Mouse (Mus musculus) hindbrain, embryonic 12.5 days (tissue): Measurements from ENCODE around the gene Pde10a. TPM values are rescaled to one million over a fixed set of nuclear protein-coding genes. Genes with fewer than 3 reads are reported as not detected.

ENCODE experiments used
- ATAC-seq: fragments of 200-750 bp; cut with Nextera tagmentation; 2 replicates; pipeline ENCODE4 v1.8.0; 2017; ENCODE audit warnings: moderate TSS enrichment; ENCODE audit not compliant: low FRiP score
- H3K27ac ChIP-seq: fragments of 300-500 bp; sonication (generic); 2 replicates; pipeline ENCODE4 v1.5.1; 2016; ENCODE audit warnings: mild to moderate bottlenecking
- H3K27me3 ChIP-seq: fragments of 300-500 bp; sonication (generic); 2 replicates; pipeline ENCODE4 v1.6.1; 2016; ENCODE audit warnings: mild to moderate bottlenecking
- H3K36me3 ChIP-seq: fragments of 300-500 bp; sonication (generic); 2 replicates; pipeline ENCODE4 v1.6.1; 2016; ENCODE audit warnings: mild to moderate bottlenecking
- H3K4me1 ChIP-seq: fragments of 300-500 bp; sonication (generic); 2 replicates; pipeline ENCODE4 v1.6.1; 2016
- H3K4me2 ChIP-seq: fragments of 300-500 bp; sonication (generic); replicated peaks from 2 replicates; pipeline ENCODE4 v1.6.1; 2016; ENCODE audit warnings: mild to moderate bottlenecking
- H3K4me3 ChIP-seq: fragments of 300-500 bp; sonication (generic); 2 replicates; pipeline ENCODE4 v1.5.1; 2016; ENCODE audit warnings: mild to moderate bottlenecking
- H3K9ac ChIP-seq: fragments of 300-500 bp; sonication (generic); 2 replicates; pipeline ENCODE4 v1.6.1; 2016; ENCODE audit warnings: mild to moderate bottlenecking, moderate library complexity
- H3K9me3 ChIP-seq: fragments of 300-500 bp; sonication (generic); replicated peaks from 2 replicates; pipeline ENCODE4 v1.6.1; 2016; ENCODE audit warnings: mild to moderate bottlenecking
- WGBS: fragments of 180-500 bp; shearing (Covaris S2); methylation state at CpG from one replicate; pipeline ENCODE4 v1.1.7; 2016; 5-methylcytosine and 5-hydroxymethylcytosine counted together
- polyA plus RNA-seq: library from polyadenylated mRNA; unstranded; fragments of >200 nt; fragmentation: Nextera tagmentation; extraction: Ambion mirVana; gene quantifications from 2 replicates; pipeline ENCODE4 v1.2.1, GENCODE M21; 2016

Pde10a gene
- polyA plus RNA-seq, 1 experiment from 2014 or later = 13.9 TPM

DNA sequence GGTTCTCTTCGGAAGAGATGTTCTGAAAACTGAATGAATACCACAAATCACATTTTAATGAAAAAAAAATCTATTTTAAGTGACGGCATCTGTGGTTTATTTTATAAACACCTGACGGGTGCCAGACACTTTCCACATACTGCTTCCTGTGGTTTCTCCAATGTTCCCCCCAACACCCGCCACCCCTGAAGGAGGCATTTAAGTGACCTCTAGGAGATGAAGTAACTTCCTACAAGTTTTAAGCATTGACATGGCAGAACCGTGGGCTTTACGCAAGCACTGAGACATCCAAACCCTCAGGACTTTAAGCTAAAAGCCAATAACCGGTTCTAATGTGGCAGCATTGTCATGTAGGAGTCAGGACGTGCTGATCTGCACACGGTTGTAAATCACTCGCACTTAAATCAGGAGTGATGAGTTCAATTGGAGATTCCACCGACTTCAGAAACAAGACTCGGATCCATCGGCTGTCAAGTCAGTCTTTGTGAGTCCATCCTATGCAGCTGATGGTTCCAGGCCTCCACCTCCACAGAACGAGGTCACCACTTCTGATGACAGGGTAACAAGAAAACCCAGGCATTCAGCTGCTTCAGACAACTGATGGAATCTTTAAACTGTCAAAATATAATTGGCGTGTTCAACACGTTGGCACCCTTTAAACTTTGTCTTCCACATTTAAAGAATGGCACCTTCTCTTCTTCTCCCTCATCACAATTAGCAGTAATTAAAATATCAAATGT is 115.7 kb downstream of the Pde10a start:
- no peaks in the 10 kb centered on the region for H3K36me3 ChIP-seq
- no peaks in the 10 kb centered on the region for H3K9me3 ChIP-seq
- no peak for ATAC-seq
- WGBS = 83% methylated on average over 16 of the region's 16 CpGs
- no peak overlapping the region for H3K4me2 ChIP-seq
- no peak overlapping the region for H3K27ac ChIP-seq
- no peaks in the 10 kb centered on the region for H3K27me3 ChIP-seq
- H3K9ac ChIP-seq = no peak overlapping the region
- no peaks in the 10 kb centered on the region for H3K4me1 ChIP-seq
- H3K4me3 ChIP-seq = no peak overlapping the region

GRCm38 (mm10) chr17:8641491-8641890 is 116.3 kb downstream of the Pde10a start:
- Histone ChIP-seq H3K27me3 (0 out of 2 replicates have a peak, but pooled peaks cover 2% of the 10 kb centered on the region), H3K4me1 (no peaks in the 10 kb centered on the region), H3K36me3 (no peaks in the 10 kb centered on the region), H3K4me2 (no peak overlapping the region), H3K27ac (no peak overlapping the region), H3K9ac (no peak overlapping the region), H3K4me3 (no peak overlapping the region), H3K9me3 (no peaks in the 10 kb centered on the region)
- ATAC-seq = no peak
- WGBS = 60% methylated on average over 3 of the region's 3 CpGs

- H3K4me2 ChIP-seq = no peak overlapping the region
- no peaks in the 10 kb centered on the region for H3K9me3 ChIP-seq
- H3K36me3 ChIP-seq = no peaks in the 10 kb centered on the region
- H3K4me3 ChIP-seq = no peak overlapping the region
- H3K27ac ChIP-seq = no peak overlapping the region
- no peak for ATAC-seq
- H3K9ac ChIP-seq = no peak overlapping the region
- 64% methylated on average over 3 of the region's 3 CpGs for WGBS
- H3K27me3 ChIP-seq = 0 out of 2 replicates have a peak, but pooled peaks cover 5% of the 10 kb centered on the region
- H3K4me1 ChIP-seq = peaks cover 4% of the 10 kb centered on the region; the same call in 1 of the 2 replicates
Measured at GRCm38 (mm10) chr17:8642356-8642755, 117.2 kb downstream of the Pde10a start.

- Histone ChIP-seq H3K36me3 (no peaks in the 10 kb centered on the region), H3K4me3 (no peak overlapping the region), H3K27ac (peak overlapping the region; percentile 12; the same call in 1 of the 2 replicates), H3K9me3 (no peaks in the 10 kb centered on the region), H3K4me1 (peaks cover 8% of the 10 kb centered on the region; the same call in 1 of the 2 replicates), H3K9ac (no peak overlapping the region), H3K4me2 (peak overlapping the region; percentile 24; the same call in 1 of the 2 replicates), H3K27me3 (0 out of 2 replicates have a peak, but pooled peaks cover 5% of the 10 kb centered on the region)
- peak; percentile 66 for ATAC-seq
- WGBS = 32% methylated on average over 8 of the region's 8 CpGs
Measured at GRCm38 (mm10) chr17:8647372-8647871, 122.2 kb downstream of the Pde10a start.

DNA sequence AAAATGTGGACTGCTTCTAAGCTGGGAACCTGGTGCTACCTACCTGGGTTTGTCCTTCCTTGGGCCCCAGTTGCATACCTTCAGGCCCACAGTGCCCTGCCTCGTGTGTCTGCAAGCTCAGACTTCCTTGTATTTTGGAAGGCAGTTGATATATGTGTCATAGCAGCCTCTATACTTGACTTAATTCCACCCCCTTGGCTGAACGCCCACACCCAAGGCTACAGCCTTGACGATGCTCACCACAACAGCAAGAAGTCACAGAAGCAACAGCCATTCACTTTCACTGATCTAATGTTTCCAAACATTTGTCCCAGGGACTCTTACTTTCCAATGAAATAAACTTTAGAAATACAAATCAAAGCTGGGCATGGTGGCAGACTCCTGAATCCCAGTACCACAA is 123.1 kb downstream of the Pde10a start:
- Histone ChIP-seq H3K9ac (no peak overlapping the region), H3K27me3 (0 out of 2 replicates have a peak, but pooled peaks cover 5% of the 10 kb centered on the region), H3K9me3 (no peaks in the 10 kb centered on the region), H3K36me3 (no peaks in the 10 kb centered on the region), H3K4me3 (no peak overlapping the region), H3K4me2 (no peak overlapping the region), H3K27ac (no peak overlapping the region), H3K4me1 (peaks cover 8% of the 10 kb centered on the region; the same call in 1 of the 2 replicates)
- WGBS = 72% methylated on average over 3 of the region's 3 CpGs
- ATAC-seq = no peak

DNA sequence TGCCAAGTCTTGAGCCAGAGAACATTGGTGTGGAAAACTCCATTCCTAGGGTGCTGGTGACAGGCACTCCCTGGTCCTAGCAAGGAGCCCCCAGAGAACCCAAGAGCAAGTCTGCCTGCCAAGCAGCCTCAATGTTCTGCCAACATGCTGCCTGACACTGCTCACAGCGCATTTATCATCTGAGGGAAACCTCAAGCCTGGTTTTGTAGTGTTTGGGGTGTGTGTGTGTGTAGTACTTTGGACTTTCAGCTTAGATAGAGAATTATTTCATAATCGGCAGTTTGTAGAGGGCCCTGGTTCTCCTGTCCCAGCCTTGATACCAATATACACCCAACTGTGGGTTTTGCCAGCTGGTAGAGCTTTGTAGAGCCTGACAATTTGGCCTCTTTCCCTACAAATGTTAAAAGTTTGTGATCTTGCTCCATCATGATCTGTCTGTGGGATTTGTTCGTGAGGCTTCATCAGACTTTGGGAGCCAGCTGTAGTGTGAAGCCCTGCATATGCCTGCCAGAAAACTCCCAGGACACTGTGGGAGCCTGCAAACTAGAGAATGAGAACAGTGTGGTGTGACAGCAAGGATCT is 127.6 kb downstream of the Pde10a start:
- no peak for ATAC-seq
- Histone ChIP-seq H3K4me2 (no peak overlapping the region), H3K4me3 (no peak overlapping the region), H3K9me3 (no peaks in the 10 kb centered on the region), H3K4me1 (no peaks in the 10 kb centered on the region), H3K36me3 (no peaks in the 10 kb centered on the region), H3K27ac (no peak overlapping the region), H3K9ac (no peak overlapping the region), H3K27me3 (no peaks in the 10 kb centered on the region)
- WGBS = 87% methylated on average over 3 of the region's 3 CpGs

DNA sequence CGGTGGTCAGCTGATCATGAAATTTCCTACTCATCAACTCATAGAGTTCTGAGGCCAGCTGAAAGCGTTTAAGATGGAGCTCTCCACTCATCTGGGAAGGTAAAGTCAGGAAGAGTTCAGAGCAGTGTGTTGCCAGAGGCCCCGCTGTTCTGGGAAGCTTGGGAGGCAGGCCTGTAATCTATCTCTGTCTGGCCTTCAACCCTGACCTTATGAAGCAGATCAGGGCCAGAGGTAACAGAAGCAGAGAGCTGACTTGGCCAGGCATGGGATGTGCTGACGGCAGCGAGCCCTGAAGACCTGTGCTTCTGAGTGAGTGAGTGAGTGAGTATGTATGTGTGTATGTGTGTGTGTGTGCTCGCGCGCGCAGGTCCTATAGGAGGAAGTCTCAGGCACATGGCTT is 132.5 kb downstream of the Pde10a start:
- no peak overlapping the region for H3K4me3 ChIP-seq
- ATAC-seq = no peak
- H3K9ac ChIP-seq = no peak overlapping the region
- no peaks in the 10 kb centered on the region for H3K9me3 ChIP-seq
- no peaks in the 10 kb centered on the region for H3K36me3 ChIP-seq
- no peaks in the 10 kb centered on the region for H3K27me3 ChIP-seq
- WGBS = 68% methylated on average over 9 of the region's 9 CpGs
- no peaks in the 10 kb centered on the region for H3K4me1 ChIP-seq
- H3K4me2 ChIP-seq = no peak overlapping the region
- H3K27ac ChIP-seq = no peak overlapping the region

GRCm38 (mm10) chr17:8658751-8659454 is 133.7 kb downstream of the Pde10a start:
- H3K27ac ChIP-seq = no peak overlapping the region
- H3K9me3 ChIP-seq = no peaks in the 10 kb centered on the region
- no peak for ATAC-seq
- H3K4me3 ChIP-seq = no peak overlapping the region
- H3K27me3 ChIP-seq = no peaks in the 10 kb centered on the region
- 71% methylated on average over 16 of the region's 16 CpGs for WGBS
- no peak overlapping the region for H3K4me2 ChIP-seq
- no peak overlapping the region for H3K9ac ChIP-seq
- no peaks in the 10 kb centered on the region for H3K36me3 ChIP-seq
- H3K4me1 ChIP-seq = no peaks in the 10 kb centered on the region

DNA sequence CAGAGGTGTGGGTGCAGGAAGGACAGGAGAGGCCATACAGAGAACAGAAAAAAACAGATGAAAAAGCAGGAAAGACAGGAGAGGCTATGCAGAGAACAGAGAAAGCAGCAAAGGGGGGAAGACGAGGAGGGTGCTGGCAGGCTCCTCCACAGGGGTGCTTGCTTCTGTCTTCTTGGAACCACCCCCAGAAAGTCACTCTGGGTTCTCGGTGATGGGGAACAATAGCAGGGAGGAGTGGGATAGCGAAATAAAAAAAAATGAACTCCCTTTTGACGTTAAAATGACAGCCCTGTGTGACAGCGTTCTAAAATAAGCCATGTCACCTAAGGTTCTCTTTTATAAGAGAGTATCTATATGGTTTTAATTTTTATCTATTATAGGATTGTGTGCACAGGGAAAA is 141.7 kb downstream of the Pde10a start:
- Histone ChIP-seq H3K9ac (no peak overlapping the region), H3K27me3 (no peaks in the 10 kb centered on the region)
- WGBS = 58% methylated on average over 5 of the region's 5 CpGs

GRCm38 (mm10) chr17:8674651-8675050 is 149.5 kb downstream of the Pde10a start:
- Histone ChIP-seq H3K9me3 (no peaks in the 10 kb centered on the region), H3K9ac (no peak overlapping the region), H3K4me2 (no peak overlapping the region), H3K27ac (no peak overlapping the region), H3K4me1 (no peaks in the 10 kb centered on the region), H3K4me3 (no peak overlapping the region), H3K27me3 (no peaks in the 10 kb centered on the region), H3K36me3 (no peaks in the 10 kb centered on the region)
- 78% methylated on average over 2 of the region's 2 CpGs for WGBS
- no peak for ATAC-seq

More for the DNA sequence above, 141.7 kb downstream of the Pde10a start:
- Histone ChIP-seq H3K27ac (no peak overlapping the region), H3K4me1 (no peaks in the 10 kb centered on the region), H3K36me3 (no peaks in the 10 kb centered on the region), H3K9me3 (no peaks in the 10 kb centered on the region), H3K4me2 (no peak overlapping the region), H3K4me3 (no peak overlapping the region)
- ATAC-seq = no peak

DNA sequence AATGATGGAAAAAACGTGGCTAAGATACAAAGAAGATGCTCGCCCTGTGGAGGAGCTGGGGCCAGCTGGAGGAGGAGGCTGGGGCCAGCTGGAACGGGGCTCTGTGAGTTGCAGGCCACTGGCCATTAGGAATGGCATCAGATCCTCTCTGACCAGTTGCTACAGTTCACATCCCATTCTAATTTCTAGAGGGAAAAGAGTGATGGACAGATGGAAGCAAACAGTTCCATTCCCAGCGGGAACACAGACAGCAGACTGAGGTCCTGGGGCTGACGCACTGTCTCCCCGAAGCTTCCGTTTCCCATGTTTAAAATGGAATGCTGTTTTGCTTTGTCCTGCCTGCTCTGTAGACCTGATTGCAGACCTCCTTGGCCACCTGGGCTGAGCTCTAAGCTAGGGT is 161.2 kb downstream of the Pde10a start:
- Histone ChIP-seq H3K4me3 (no peak overlapping the region), H3K36me3 (no peaks in the 10 kb centered on the region), H3K27me3 (no peaks in the 10 kb centered on the region), H3K9me3 (no peaks in the 10 kb centered on the region), H3K4me1 (no peaks in the 10 kb centered on the region), H3K27ac (no peak overlapping the region), H3K4me2 (no peak overlapping the region), H3K9ac (no peak overlapping the region)
- WGBS = 61% methylated on average over 7 of the region's 7 CpGs
- ATAC-seq = no peak

DNA sequence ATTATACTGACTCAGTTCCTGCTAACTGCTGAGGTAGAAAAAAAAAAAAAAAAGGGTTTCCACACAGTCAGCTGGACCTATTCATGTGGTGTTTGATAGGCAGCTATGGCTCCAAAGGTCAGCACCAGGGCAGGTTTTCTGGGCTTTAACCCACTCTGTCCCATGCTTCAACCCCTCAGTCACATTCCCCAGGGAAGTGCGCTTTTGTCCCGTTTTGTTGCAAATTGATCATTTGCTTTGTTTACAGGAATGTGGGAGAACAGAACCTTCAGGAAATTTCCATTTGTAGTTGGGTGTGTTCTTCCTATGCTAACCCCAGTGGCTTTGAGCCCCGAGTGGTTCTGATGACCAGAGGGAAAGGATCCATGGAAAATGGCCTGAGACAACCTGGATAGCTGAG is 162.9 kb downstream of the Pde10a start:
- no peak for ATAC-seq
- Histone ChIP-seq H3K27me3 (no peaks in the 10 kb centered on the region), H3K4me3 (no peak overlapping the region), H3K36me3 (no peaks in the 10 kb centered on the region), H3K9me3 (no peaks in the 10 kb centered on the region), H3K9ac (no peak overlapping the region), H3K4me1 (no peaks in the 10 kb centered on the region), H3K4me2 (no peak overlapping the region), H3K27ac (no peak overlapping the region)
- 40% methylated on average over 3 of the region's 3 CpGs for WGBS
